Mouse (Mus musculus) E14TG2a.4 (cell line): Measurements from ENCODE around the gene Neu3.

Experiments used
- CTCF ChIP-seq: conservative IDR thresholded peaks from 2 replicates; pipeline ENCODE4 v1.5.1; 2014; ENCODE audit warnings: low read length
- NANOG ChIP-seq: IDR thresholded peaks from 2 replicates; pipeline ENCODE4 v1.6.1; 2014; ENCODE audit warnings: borderline replicate concordance, low read length, mixed read lengths

DNA sequence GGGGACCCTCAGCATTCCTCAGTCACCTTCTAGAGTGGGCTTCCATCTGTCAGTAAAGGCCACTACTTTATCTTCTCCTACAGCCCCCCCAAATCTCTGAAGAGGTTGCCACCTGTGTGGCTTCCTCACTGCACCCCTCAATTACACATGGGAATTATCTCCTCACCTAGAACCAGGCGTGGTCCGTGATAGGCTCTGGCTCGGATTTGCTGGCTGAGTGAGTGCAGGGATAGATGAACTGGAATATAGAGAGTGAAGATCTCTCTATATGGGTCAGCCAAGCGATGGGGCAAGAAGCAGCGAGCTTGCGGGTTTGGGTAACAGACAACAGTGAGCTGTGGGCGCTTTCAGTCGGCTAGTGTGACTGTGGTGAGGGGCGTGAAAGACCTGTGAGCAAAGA lies 2.7 kb downstream of the Neu3 start:
- TF ChIP-seq CTCF (no peak), NANOG (no peak)
